Mouse (Mus musculus): ENCODE results near the gene Serping1. TPM values are rescaled to one million over a fixed set of nuclear protein-coding genes. Genes with fewer than 3 reads are reported as not detected.

Gene Serping1
- 0.15 and 0.89 TPM in 2 replicates for polyA plus RNA-seq (2012; ENCODE audit: low replicate concordance)

DNA sequence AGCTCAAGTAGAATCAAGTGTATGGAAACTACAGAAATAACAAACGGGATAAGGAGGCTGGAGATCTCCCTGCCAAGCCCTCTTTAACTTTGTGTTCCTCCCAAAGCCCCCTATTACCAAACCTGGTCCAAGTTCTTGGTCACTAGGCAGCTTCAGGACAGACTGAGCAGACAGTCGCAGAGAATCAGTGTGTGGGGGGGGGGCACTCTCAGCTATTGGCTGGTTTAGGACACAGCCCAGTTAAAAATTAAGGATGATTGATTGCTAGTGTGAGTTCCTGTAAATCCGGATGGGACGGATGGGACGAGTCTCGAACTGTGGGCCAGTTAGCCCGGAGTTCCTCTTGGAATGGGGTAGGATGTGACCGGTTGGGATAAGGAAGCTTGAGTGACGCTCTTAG lies at the start of gene Serping1:
TSS of gene Serping1 (minus strand) at position 204 of the 400 bp plus-strand sequence.

DNA sequence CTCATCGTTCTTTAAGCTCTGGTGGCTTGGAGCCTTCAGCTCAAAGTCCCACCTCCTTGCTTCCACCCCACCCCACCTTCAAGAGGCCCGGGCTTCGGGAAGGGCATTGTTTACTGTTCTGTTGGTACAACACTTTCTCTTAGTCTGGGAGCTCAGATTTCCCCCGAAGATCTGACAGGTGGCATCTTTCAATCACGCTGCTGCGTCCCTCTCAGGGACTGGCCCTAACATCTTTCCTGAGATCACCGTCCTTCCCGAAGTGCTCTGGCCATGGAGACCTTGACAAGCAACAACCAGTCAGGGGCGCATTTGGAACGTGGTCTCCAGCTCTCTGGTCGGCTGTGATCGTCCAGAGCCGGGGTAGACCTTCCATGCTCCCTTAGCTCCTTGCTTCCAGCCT lies 47.3 kb upstream of the Serping1 start, which contains the start of gene Smtnl1:
TSS of gene Smtnl1 (minus strand) at position 101 of the 400 bp plus-strand sequence.

DNA sequence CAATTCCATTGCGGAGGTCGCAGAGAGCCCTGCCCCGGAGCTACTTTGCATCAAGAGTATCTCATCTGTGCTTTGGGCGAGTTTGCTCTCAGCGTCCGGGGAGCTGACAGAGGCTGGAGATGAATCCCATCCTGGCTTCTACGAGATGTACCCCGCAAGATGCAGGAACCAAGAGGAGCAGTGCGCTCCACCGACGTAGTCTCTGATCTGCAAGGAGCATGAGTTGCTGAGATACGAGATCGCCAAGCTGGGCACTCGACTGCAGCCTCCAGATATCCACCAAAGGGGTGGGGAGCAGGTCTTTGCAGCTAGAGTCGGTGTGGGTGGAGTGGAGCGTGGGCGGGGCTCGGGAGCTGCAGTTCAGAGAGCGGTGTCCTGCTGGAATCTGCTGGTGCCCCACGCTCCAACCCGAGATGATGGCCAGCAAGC lies 23.3 kb upstream of the Serping1 start, which contains the start of gene Ube2l6:
TSS of gene Ube2l6 (plus strand) at position 336 of the 429 bp plus-strand sequence.

DNA sequence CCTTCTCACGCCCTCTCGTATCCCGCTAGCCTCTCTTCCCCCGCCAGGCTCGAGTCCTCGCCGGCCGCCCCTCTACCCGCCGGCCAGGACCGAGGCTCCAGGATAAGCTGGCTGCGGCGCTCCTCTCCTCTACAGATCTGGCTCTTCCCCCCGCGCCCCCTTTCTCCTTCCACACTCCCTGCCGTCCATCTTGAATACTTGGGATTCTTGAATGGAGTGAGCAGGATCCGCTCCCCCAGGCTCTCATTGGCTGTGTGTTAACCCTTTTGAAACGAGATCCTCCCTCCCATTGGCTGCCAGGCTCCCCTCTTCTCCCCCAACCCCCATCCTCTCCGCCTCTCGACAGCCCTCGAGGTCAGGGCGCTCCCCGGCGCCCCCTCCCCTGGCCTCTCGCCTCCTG lies 31.7 kb downstream of the Serping1 start, which contains the start of gene Gm19426:
TSS of gene Gm19426 (minus strand) at position 95 of the 400 bp plus-strand sequence.

DNA sequence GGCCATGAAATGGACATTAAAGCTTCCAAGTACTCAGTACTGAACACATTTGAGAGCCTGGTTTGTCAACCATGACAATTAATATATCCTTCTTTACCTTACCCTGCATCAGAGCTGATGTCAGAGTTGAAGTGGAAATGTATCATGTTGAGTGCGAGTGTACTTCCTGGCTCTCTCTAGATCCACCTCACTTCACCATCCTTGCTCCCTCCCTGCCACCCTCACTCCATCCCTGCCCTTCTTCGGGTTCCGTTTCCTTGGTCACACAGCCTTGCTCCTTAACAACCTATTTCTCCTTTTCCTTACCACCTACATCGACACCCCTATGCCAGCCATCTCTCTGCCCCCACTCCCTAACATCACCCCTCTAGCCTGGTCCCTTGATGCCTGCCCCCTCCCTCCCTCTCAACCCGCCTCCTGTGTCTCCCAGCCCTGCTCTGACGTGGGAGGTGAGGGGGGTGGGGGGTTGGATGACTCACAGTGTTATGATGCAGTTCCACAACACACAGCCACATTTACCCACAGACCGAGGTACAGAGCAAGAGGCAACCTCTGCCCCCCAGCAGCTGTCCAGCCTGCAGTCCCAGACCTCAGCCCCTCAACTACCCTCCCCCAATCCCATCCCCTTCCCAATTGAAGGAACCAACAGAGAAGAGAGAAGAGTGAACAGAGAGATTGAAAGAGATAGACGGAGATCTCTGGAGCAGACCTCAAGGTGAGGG lies 41.5 kb downstream of the Serping1 start, which contains the start of gene Ypel4:
TSS of gene Ypel4 (plus strand) at position 480 of the 722 bp plus-strand sequence.

DNA sequence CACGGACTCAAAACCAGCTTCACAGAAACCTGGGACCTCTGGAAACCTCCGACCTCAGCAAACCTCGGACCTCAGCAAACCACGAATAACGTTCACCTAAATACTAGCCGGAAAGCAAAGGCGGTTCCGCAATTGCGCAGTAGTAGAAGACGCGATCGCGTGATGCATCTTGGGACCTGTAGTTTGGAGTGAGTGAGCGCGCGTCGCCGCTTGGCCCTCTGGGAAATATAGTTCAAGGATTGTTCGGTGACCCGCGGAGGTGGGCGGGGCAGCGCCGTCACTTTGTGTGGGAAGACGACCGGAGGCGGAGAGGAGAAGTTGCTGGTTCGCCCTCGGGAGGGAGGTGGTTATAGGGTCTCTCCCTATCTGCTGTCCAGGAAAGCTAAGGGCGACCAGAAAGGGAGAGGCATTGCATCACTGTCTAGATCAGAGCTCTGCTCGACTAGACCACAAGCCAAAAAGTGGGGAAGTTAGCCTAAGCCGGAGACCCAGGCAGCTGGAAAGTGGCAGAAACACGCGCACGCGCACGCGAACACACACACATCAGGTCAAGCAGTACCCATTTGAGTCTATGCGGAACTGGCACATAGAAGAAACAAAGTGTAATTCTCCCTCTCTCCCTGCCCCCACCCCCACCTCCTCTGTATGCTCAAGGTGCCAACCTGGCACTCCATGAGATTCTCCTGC lies 47.9 kb downstream of the Serping1 start, which contains the start of gene Clp1:
TSS of gene Clp1 (minus strand) at position 179 of the 687 bp plus-strand sequence.

Other genes with a start within 250 kb of the Serping1 start
- 0.88 and 3.6 TPM in 2 replicates for gene Ctnnd1, start 124.7 kb downstream of the Serping1 start, polyA plus RNA-seq (2012; ENCODE audit: low replicate concordance)
- not detected in 2 replicates for gene Btbd18, start 116.4 kb downstream of the Serping1 start, polyA plus RNA-seq (2012; ENCODE audit: low replicate concordance)
- gene Selenoh, start 104.7 kb downstream of the Serping1 start, polyA plus RNA-seq (2012; ENCODE audit: low replicate concordance): 112 and 119 TPM in 2 replicates
- not detected in 2 replicates for gene Gm28635, start 97.4 kb downstream of the Serping1 start, polyA plus RNA-seq (2012; ENCODE audit: low replicate concordance)
- gene Med19, start 97.0 kb downstream of the Serping1 start, polyA plus RNA-seq (2012; ENCODE audit: low replicate concordance): 13.6 and 25.1 TPM in 2 replicates
- gene Tmx2, start 96.3 kb downstream of the Serping1 start, polyA plus RNA-seq (2012; ENCODE audit: low replicate concordance): 3.1 and 4.7 TPM in 2 replicates
- gene Zdhhc5, start 60.3 kb downstream of the Serping1 start, polyA plus RNA-seq (2012; ENCODE audit: low replicate concordance): 19.6 and 35.5 TPM in 2 replicates
- 1.3 and 1.7 TPM in 2 replicates for gene Clp1, start 48.1 kb downstream of the Serping1 start, polyA plus RNA-seq (2012; ENCODE audit: low replicate concordance)
- 3.1 and 104 TPM in 2 replicates for gene Ypel4, start 41.4 kb downstream of the Serping1 start, polyA plus RNA-seq (2012; ENCODE audit: low replicate concordance)
- gene Gm19426, start 31.8 kb downstream of the Serping1 start, polyA plus RNA-seq (2012; ENCODE audit: low replicate concordance): 0.42 TPM in 1 of 2 replicates, not detected in the other
- gene Ube2l6, start 23.4 kb upstream of the Serping1 start, polyA plus RNA-seq (2012; ENCODE audit: low replicate concordance): 3.8 and 40.4 TPM in 2 replicates
- gene Smtnl1, start 47.2 kb upstream of the Serping1 start, polyA plus RNA-seq (2012; ENCODE audit: low replicate concordance): not detected in 2 replicates
- 0.77 and 11.3 TPM in 2 replicates for gene Timm10, start 51.6 kb upstream of the Serping1 start, polyA plus RNA-seq (2012; ENCODE audit: low replicate concordance)
- 0.89 and 21.1 TPM in 2 replicates for gene Slc43a1, start 63.4 kb upstream of the Serping1 start, polyA plus RNA-seq (2012; ENCODE audit: low replicate concordance)
- gene Rtn4rl2, start 111.3 kb upstream of the Serping1 start, polyA plus RNA-seq (2012; ENCODE audit: low replicate concordance): 0.39 and 1.8 TPM in 2 replicates
- gene Slc43a3, start 161.1 kb upstream of the Serping1 start, polyA plus RNA-seq (2012; ENCODE audit: low replicate concordance): 2.8 and 7.7 TPM in 2 replicates
- gene Prg2, start 205.0 kb upstream of the Serping1 start, polyA plus RNA-seq (2012; ENCODE audit: low replicate concordance): 1.1 and 1.2 TPM in 2 replicates
- 0.98 and 1.2 TPM in 2 replicates for gene Prg3, start 212.8 kb upstream of the Serping1 start, polyA plus RNA-seq (2012; ENCODE audit: low replicate concordance)